Mouse (Mus musculus) intestine, postnatal 0 days (tissue): ENCODE data around the gene Itpr1. TPM values are rescaled to one million over a fixed set of nuclear protein-coding genes. Genes with fewer than 3 reads are reported as not detected.
A peak's percentile ranks its signal among the peaks of the same experiment; 100 is the strongest.

Experiments
- ATAC-seq: fragments of 200-750 bp; cut with Nextera tagmentation; 2 replicates; pipeline ENCODE4 v1.8.0; 2017; ENCODE audit warnings: mild to moderate bottlenecking, moderate TSS enrichment, moderate library complexity
- H3K27ac ChIP-seq: fragments of 300-500 bp; sonication (generic); 2 replicates; pipeline ENCODE4 v1.5.1; 2014; ENCODE audit warnings: mild to moderate bottlenecking, low read depth, low read length, moderate library complexity
- H3K27me3 ChIP-seq: fragments of 300-500 bp; sonication (generic); replicated peaks from 2 replicates; pipeline ENCODE4 v1.6.1; 2014; ENCODE audit warnings: low read length, mixed read lengths; ENCODE audit not compliant: control insufficient read depth, insufficient read depth
- H3K36me3 ChIP-seq: fragments of 300-500 bp; sonication (generic); 2 replicates; pipeline ENCODE4 v1.6.1; 2014; ENCODE audit warnings: mild to moderate bottlenecking, moderate library complexity; ENCODE audit not compliant: control insufficient read depth, insufficient read depth
- H3K4me1 ChIP-seq: fragments of 300-500 bp; sonication (generic); replicated peaks from 2 replicates; pipeline ENCODE4 v1.6.1; 2014; ENCODE audit warnings: antibody characterized with exemption, low read length, mixed read lengths; ENCODE audit not compliant: control insufficient read depth, insufficient read depth
- H3K4me2 ChIP-seq: fragments of 300-500 bp; sonication (generic); replicated peaks from 2 replicates; pipeline ENCODE4 v1.6.1; 2014; ENCODE audit warnings: low read depth, mild to moderate bottlenecking, moderate library complexity
- H3K4me3 ChIP-seq: fragments of 300-500 bp; sonication (generic); 2 replicates; pipeline ENCODE4 v1.5.1; 2014; ENCODE audit warnings: low read depth, low read length
- H3K9ac ChIP-seq: fragments of 300-500 bp; sonication (generic); 2 replicates; pipeline ENCODE4 v1.6.1; 2014; ENCODE audit warnings: mild to moderate bottlenecking, low read depth, low read length
- H3K9me3 ChIP-seq: fragments of 300-500 bp; sonication (generic); 2 replicates; pipeline ENCODE4 v1.6.1; 2016; ENCODE audit warnings: mixed run types; ENCODE audit not compliant: control insufficient read depth
- CTCF ChIP-seq: sonication (generic); IDR thresholded peaks from 2 replicates; pipeline ENCODE4 v1.5.1; 2016; ENCODE audit warnings: low read depth, mild to moderate bottlenecking, control low read depth, antibody characterized with exemption, moderate library complexity
- WGBS: fragments of 180-500 bp; shearing (Covaris S2); extraction: QIAGEN DNeasy Blood & Tissue Kit; methylation state at CpG from one replicate; pipeline ENCODE4 v1.1.7; 2014; 5-methylcytosine and 5-hydroxymethylcytosine counted together
- polyA plus RNA-seq: library from polyadenylated mRNA; unstranded; fragments of >200 nt; fragmentation: Nextera tagmentation; extraction: Ambion mirVana; gene quantifications from 2 replicates; pipeline ENCODE4 v1.2.1, GENCODE M21; 2015

The Itpr1 gene
- polyA plus RNA-seq, 1 experiment from 2014 or later, result 6.4 TPM

DNA sequence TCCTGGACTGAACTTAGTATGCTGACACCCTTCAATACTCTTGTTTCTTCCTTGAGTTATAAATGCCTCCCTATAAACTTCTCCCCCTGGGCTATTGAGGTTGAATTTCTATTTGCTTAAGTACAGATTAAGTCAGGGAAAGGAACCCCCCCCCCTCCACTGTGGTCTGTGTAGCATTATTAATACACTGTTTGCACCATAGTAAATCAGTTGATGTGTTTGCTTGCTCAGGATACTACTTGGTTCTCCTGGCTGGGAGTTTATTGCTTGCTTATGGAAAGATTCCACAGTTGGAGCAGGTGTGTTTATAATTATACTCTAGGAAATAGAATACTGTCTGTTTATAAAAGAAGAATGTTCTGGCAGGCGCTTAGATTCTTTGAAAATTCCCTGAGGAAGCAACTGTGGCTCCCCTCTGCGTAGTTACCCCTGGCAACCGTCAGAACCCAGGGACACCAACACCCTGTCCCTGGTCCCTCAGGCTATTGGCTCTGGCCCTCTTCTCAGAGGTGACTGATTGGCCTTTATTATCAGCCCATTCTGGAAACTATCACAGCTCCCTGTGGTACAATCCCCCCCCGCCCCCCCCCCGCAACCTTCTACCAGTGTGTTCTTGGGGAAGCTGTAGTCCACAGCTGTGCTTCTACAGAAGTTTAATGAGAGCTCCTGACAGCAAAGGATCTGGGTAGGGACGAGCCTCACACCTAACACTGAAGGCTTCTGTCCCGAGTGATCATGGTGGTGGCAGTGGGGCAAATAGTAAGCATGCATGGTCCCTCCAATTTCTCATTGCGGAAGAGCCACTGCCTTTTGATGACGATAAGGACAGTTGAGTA is 212.1 kb downstream of the Itpr1 start:
- no peak for ATAC-seq
- no peaks in the 10 kb centered on the region for H3K36me3 ChIP-seq
- 70% methylated on average over 9 of the region's 9 CpGs for WGBS
- H3K9me3 ChIP-seq, result no peaks in the 10 kb centered on the region
- H3K9ac ChIP-seq, result no peak overlapping the region
- H3K27ac ChIP-seq, result no peak overlapping the region
- peaks cover 6% of the 10 kb centered on the region; the same call in 1 of the 2 replicates for H3K4me1 ChIP-seq
- no peaks in the 10 kb centered on the region for H3K27me3 ChIP-seq
- H3K4me2 ChIP-seq, result no peak overlapping the region
- no peak overlapping the region for H3K4me3 ChIP-seq
- no peak for TF ChIP-seq CTCF

- 7% methylated on average over 10 of the region's 10 CpGs for WGBS
Measured at GRCm38 (mm10) chr6:108426789-108427188, 213.9 kb downstream of the Itpr1 start.

DNA sequence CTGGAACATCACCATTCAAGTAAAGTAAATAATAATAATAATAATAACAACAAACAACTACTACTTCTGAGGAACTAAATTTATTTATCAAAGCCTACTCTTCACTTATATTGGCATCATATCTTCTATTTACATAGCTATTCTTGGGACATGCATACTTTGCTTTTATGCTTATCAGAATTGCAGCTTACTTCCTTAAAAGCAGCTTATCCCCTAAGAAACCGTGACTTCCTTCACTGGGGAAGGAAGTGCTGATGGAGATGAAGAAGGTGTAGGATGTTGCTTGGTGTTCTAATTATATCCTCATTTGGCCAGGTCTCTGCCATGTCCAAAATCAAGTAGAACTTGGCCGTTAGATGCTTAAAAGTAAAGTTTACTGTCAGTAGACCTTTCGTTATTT is 215.5 kb downstream of the Itpr1 start:
- no peak overlapping the region for H3K9ac ChIP-seq
- WGBS, result 75% methylated on average over 3 of the region's 3 CpGs
- no peaks in the 10 kb centered on the region; the same call in 1 of the 2 replicates for H3K36me3 ChIP-seq
- no peaks in the 10 kb centered on the region for H3K9me3 ChIP-seq
- no peak overlapping the region for H3K27ac ChIP-seq
- TF ChIP-seq CTCF, result no peak
- no peak overlapping the region for H3K4me2 ChIP-seq
- H3K4me1 ChIP-seq, result peaks cover 6% of the 10 kb centered on the region; the same call in 1 of the 2 replicates
- no peak overlapping the region for H3K4me3 ChIP-seq
- H3K27me3 ChIP-seq, result no peaks in the 10 kb centered on the region
- ATAC-seq, result no peak

More at GRCm38 (mm10) chr6:108426789-108427188, 213.9 kb downstream of the Itpr1 start:
- H3K9ac ChIP-seq, result no peak overlapping the region
- no peaks in the 10 kb centered on the region for H3K27me3 ChIP-seq
- H3K36me3 ChIP-seq, result no peaks in the 10 kb centered on the region
- TF ChIP-seq CTCF, result peak; percentile 83
- no peak overlapping the region for H3K4me3 ChIP-seq
- peak overlapping the region; percentile 23; the same call in 1 of the 2 replicates for H3K27ac ChIP-seq
- peak; percentile 70 for ATAC-seq
- H3K4me2 ChIP-seq, result peak overlapping the region; percentile 35
- H3K4me1 ChIP-seq, result peaks cover 6% of the 10 kb centered on the region; the same call in 1 of the 2 replicates
- no peaks in the 10 kb centered on the region for H3K9me3 ChIP-seq

- Histone ChIP-seq H3K4me2 (no peak overlapping the region), H3K27me3 (no peaks in the 10 kb centered on the region), H3K36me3 (no peaks in the 10 kb centered on the region; the same call in 1 of the 2 replicates), H3K9ac (no peak overlapping the region), H3K27ac (no peak overlapping the region), H3K9me3 (no peaks in the 10 kb centered on the region), H3K4me1 (peaks cover 6% of the 10 kb centered on the region; the same call in 1 of the 2 replicates), H3K4me3 (no peak overlapping the region)
- ATAC-seq, result peak; percentile 91
- TF ChIP-seq CTCF, result no peak
- WGBS, result 53% methylated on average over 8 of the region's 8 CpGs
Measured at GRCm38 (mm10) chr6:108429950-108430349, 217.1 kb downstream of the Itpr1 start.

- H3K9me3 ChIP-seq, result no peaks in the 10 kb centered on the region
- no peak overlapping the region for H3K4me3 ChIP-seq
- H3K27ac ChIP-seq, result no peak overlapping the region
- ATAC-seq, result no peak
- no peak overlapping the region for H3K4me2 ChIP-seq
- TF ChIP-seq CTCF, result no peak
- WGBS, result 91% methylated on average over 8 of the region's 8 CpGs
- H3K27me3 ChIP-seq, result no peaks in the 10 kb centered on the region
- H3K36me3 ChIP-seq, result no peaks in the 10 kb centered on the region; the same call in 1 of the 2 replicates
- H3K4me1 ChIP-seq, result peaks cover 6% of the 10 kb centered on the region; the same call in 1 of the 2 replicates
- no peak overlapping the region for H3K9ac ChIP-seq
Measured at GRCm38 (mm10) chr6:108431193-108431592, 218.3 kb downstream of the Itpr1 start.

DNA sequence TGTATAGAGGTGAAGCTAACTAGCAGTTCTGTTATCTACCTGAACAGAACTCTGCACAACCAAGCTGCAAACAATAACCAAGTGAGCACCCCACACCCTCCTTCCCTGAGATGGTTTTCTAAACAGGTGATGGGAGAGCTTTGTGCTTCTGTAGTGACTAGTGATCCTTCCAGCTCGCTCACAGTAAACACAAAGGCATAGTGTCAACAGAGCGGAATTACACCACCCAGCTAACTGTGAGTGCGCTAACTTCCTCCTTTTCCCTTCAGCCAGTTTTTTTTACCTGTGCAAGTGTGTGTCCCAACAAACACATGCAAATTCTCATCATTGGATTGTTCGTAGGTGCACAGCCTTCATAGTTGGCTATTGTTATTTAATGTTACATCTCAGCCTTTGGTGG is 219.9 kb downstream of the Itpr1 start:
- H3K36me3 ChIP-seq, result no peaks in the 10 kb centered on the region; the same call in 1 of the 2 replicates
- H3K27me3 ChIP-seq, result no peaks in the 10 kb centered on the region
- no peak for TF ChIP-seq CTCF
- no peaks in the 10 kb centered on the region for H3K4me1 ChIP-seq
- H3K4me3 ChIP-seq, result no peak overlapping the region
- no peak overlapping the region for H3K4me2 ChIP-seq
- no peak overlapping the region for H3K27ac ChIP-seq
- 53% methylated on average over 4 of the region's 4 CpGs for WGBS
- ATAC-seq, result no peak
- H3K9me3 ChIP-seq, result no peaks in the 10 kb centered on the region
- H3K9ac ChIP-seq, result no peak overlapping the region
